Mouse (Mus musculus) brown adipose tissue, adult 24 weeks (tissue): ENCODE data around the gene Stk38. TPM values are rescaled to one million over a fixed set of nuclear protein-coding genes. Genes with fewer than 3 reads are reported as not detected.
"Not testable (repeated sequence)": the region's sequence is repeated elsewhere in the genome, so short reads cannot be mapped to it uniquely, and the experiment has no call there.

ENCODE experiments used
- H3K27ac ChIP-seq: fragments of 200-500 bp; replicated peaks from 2 replicates; pipeline ENCODE4 v1.5.1; 2012; ENCODE audit warnings: low read depth, mild to moderate bottlenecking, low read length
- H3K4me1 ChIP-seq: fragments of 200-500 bp; 2 replicates; pipeline ENCODE4 v1.6.1; 2012; ENCODE audit warnings: low read length, mixed read lengths; ENCODE audit not compliant: control insufficient read depth, insufficient read depth, insufficient read length
- H3K4me3 ChIP-seq: fragments of 200-500 bp; 2 replicates; pipeline ENCODE4 v1.5.1; 2012; ENCODE audit warnings: low read depth, mild to moderate bottlenecking, low read length, moderate library complexity; ENCODE audit not compliant: insufficient read depth
- polyA plus RNA-seq: library from polyadenylated mRNA; stranded (reverse); fragments of >200 nt; gene quantifications from 2 replicates; pipeline ENCODE4 v1.2.4, GENCODE M21; 2012; ENCODE audit not compliant: missing spikeins, insufficient read depth, insufficient read length

Stk38 gene
- polyA plus RNA-seq, 1 experiment, result 49.3 TPM

DNA sequence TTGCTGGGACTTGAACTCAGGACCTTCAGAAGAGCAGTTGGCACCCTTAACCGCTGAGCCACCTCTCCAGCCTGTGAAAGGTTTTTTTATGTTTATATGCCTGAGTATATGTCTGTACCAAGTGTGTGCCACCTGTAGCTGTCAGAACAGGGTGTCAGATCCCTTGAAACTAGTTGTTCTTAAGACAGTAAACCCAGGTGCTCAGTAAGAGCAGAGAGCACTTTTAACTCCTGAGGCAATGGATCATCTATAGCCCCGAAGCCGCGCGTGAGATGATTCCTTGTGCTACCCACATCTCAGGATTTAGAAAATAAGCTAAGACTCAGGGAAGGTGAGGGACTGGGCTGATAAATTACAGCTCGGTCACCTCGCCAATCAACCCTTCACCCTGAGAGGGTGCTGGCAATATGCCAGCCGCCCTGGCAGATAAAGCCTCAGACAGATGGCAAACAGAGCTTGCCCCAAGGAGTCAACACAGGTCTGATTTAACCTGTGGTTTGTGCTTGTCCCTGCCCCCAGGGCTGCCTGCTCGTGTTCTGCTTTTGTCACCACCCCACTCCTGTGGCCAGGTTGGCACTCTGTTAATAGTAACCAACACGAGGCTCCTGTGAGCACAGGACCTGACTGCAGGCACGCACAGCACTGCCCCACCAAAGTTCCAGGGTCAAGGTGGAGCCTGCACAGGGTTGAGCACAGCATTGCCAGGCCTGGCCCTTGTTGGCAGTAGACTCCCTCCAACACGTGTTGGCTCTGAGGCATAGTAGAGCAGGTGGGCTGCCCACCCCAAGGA lies 38.1 kb upstream of the Stk38 start:
- no peak overlapping the region for H3K4me3 ChIP-seq
- peaks cover 8% of the 10 kb centered on the region for H3K4me1 ChIP-seq
- peak overlapping the region; percentile 40 for H3K27ac ChIP-seq

DNA sequence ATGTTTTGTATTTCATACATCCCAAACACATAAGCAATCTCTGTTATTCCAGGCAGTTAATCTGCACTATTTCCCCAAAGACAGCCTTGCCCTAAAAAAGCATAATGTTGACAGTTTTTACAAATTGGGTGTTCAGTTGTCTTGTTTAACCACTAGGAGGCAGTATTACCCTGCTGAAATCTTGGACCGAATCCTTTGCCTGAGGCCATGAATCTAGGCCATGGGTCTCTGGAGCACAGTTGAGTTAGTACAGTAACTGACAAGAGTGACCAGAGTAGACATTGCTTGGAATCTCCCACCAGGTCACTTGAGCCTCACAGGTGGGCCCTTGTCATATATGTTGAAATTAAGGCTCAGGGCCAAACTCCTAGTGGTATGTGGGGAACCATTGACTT lies 37.1 kb upstream of the Stk38 start:
- peak overlapping the region; percentile 77 for H3K27ac ChIP-seq
- H3K4me1 ChIP-seq, result peaks cover 8% of the 10 kb centered on the region
- H3K4me3 ChIP-seq, result no peak overlapping the region

DNA sequence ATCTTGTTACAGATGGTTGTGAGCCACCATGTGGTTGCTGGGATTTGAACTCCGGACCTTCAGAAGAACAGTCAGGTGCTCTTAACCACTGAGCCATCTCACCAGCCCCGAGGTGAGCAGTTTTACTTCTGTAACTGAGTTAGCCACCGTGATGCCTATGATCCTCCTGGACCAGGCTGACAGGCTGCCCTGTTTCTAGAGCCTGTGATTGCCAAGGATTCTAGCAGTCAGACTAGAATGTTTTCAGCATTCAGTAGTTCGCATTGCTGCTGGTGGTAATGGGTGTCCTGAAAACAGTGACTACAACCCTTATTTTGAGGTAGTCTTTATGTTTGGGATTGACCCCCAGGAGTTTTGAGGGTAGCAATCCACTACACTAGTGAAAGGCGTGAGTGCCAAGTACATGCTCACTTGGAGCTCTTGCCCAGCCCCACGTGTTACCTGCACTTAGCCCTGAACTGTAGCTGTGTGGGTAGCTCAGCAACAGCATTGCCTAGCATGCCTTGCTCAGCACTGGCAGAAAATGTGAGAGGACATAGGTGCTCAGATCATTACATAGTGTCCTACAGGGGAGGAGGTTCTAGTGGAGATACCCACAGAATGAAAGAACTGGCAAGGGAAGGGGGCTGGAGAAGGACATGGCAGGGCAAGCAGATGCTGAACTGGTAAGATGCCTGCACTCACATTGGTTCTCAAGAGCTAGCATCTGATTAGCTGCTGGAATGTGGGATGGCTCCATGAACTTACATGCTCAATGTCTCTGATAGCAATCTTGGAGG lies 36.5 kb upstream of the Stk38 start:
- no peak overlapping the region for H3K27ac ChIP-seq
- H3K4me1 ChIP-seq, result peaks cover 11% of the 10 kb centered on the region
- H3K4me3 ChIP-seq, result no peak overlapping the region

DNA sequence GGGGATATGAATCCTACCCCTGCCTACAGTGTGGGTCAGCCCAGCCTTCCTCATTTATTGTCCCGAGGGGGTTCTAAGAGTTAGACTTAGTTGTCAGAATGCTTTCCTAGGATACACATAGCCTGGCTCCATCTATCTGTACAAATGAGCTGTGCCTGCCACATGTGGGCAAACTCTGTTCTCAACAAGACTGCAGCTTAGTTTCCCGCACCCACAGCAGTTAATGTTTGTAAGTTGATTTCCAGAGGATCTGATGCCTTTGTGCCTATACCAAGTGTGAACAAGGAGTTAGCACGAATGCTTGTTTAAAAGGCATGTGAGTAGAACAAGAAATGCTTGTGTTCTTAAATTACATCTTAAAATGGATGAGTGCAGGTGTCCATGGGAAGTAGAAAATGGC lies 35.8 kb upstream of the Stk38 start:
- peaks cover 11% of the 10 kb centered on the region for H3K4me1 ChIP-seq
- no peak overlapping the region for H3K27ac ChIP-seq

DNA sequence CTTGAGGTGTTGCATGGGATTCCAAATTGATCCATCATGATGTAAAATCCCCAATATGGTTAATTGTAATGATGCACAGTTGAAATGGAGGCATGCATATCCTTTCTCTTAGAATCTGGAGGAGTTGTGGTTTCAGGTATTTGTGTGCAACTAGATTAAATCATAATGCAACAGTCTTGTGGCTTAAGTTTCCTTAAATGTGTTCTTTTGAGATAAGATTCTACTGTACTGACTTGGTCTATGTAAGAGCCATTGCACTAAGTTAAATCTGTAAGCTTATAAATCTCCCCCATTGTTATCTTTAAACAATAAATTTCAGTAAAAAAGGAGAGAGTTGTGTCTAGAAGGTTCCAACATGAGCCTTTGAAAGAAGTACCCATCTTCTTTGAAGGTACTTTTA lies 34.8 kb upstream of the Stk38 start:
- no peak overlapping the region for H3K4me3 ChIP-seq
- peaks cover 11% of the 10 kb centered on the region for H3K4me1 ChIP-seq
- no peak overlapping the region for H3K27ac ChIP-seq

More for the DNA sequence above, 35.8 kb upstream of the Stk38 start:
- H3K4me3 ChIP-seq, result no peak overlapping the region

DNA sequence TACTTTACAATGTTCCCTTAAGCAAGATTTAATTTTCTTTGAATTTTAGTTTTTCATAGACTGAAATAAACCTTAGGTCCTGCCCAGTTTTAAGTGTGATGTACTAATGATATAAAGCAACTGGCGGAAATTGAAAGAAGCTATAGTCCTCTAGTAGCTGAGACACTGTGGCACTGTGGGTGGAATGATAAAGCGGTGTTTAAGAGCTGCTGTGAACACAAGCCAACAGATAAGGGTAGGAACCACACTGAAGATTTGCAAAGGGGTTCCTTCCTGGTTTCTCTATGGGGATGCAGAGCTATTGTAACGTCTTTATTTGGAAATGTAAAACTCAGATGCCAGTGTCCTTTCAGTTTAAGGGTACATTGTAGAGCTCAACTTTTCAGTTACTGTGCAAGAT lies 33.8 kb upstream of the Stk38 start:
- not testable (repeated sequence) for H3K27ac ChIP-seq, H3K4me3 ChIP-seq
- peaks cover 11% of the 10 kb centered on the region for H3K4me1 ChIP-seq

DNA sequence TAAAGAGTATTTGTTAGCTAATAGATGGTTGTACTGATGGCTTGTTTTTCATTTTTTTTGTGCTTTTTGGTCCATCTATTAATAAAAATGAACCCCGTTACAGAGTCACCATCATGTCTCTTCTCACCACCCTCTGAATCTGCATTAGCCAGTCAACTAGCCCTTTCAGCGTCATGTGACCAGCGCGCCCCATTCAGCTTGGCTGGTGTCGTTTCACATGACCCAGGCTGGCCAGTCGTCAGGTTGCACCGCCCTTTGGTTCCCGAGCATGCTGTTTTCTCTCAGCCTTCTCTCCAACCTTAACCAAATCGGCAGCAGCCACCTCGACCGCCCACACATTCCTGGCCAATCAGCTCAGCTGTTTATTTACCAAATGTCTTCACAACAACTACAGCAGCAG lies 31.6 kb upstream of the Stk38 start:
- Histone ChIP-seq H3K27ac (no peak overlapping the region), H3K4me3 (no peak overlapping the region)

DNA sequence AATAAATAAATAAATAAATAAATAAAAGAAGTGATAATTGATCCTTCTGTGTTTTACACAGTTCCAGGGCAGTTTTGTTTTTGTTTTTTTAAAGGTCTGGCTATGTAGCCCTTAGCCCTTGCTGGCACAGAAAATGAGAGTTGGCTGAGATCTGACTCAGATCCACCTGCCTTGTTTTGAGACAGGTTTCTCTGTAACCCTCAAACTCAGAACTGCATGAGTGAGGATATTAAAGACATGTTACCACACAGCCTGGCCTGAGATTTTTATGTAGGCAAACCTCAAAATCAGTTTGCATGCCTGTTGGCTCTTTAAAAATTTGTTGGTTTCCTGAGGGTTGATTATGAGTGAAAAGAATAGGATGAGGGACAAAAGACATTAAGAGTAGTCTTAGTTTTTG lies 27.7 kb upstream of the Stk38 start:
- H3K4me3 ChIP-seq, result no peak overlapping the region
- H3K4me1 ChIP-seq, result peaks cover 5% of the 10 kb centered on the region
- H3K27ac ChIP-seq, result no peak overlapping the region

More for the DNA sequence above, 31.6 kb upstream of the Stk38 start:
- peaks cover 5% of the 10 kb centered on the region for H3K4me1 ChIP-seq

DNA sequence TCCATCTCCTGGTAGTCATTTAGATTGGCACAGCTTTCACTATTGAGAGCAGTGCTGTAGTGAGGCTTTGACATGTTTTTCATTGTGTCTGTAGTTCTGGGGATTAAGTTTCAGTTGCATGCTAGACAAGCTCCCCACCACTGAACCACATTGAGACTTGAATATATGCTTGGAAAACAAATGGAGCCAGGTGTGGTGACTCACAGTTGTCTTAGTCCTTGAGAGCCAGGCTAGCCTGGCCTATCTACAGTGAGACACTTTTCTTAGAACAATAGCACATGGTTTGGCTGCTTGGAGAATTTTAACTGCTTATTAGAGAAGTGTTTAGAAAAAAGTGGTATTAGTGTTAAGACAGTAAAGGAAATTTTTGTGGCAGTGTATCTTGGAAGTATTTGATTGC lies 26.5 kb upstream of the Stk38 start:
- 0 out of 2 replicates have a peak overlapping the region, but pooled peaks have one; percentile 42 for H3K27ac ChIP-seq

DNA sequence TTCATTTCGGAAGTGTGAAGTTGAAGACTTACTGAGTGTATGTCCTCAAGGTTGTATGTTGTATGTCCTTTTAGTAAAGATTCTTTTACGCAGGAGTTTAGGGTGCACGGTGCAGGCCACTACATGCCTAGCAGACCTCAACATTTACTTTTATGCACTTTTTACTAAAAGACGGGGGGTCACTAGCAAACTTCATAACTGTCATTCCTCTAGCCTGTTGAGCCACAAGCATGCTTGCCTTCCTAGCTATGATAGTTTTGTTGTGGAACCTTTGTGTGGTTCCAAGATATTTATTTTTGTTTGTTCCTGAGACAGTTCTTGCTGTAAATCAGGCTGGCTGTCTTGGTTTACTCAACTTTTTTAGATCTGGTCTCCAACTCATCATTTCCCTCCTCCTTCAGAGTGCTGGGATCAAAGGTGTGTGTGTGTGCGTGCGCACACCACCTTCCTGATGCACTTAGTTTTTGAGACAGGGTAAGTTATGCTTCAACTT lies 25.8 kb upstream of the Stk38 start:
- H3K27ac ChIP-seq, result peak overlapping the region; percentile 27; the same call in 1 of the 2 replicates
- peak overlapping the region; percentile 95 for H3K4me3 ChIP-seq
- peaks cover 2% of the 10 kb centered on the region; the same call in 1 of the 2 replicates for H3K4me1 ChIP-seq

More for the DNA sequence above, 26.5 kb upstream of the Stk38 start:
- Histone ChIP-seq H3K4me3 (peak overlapping the region; percentile 95), H3K4me1 (peaks cover 2% of the 10 kb centered on the region; the same call in 1 of the 2 replicates)

DNA sequence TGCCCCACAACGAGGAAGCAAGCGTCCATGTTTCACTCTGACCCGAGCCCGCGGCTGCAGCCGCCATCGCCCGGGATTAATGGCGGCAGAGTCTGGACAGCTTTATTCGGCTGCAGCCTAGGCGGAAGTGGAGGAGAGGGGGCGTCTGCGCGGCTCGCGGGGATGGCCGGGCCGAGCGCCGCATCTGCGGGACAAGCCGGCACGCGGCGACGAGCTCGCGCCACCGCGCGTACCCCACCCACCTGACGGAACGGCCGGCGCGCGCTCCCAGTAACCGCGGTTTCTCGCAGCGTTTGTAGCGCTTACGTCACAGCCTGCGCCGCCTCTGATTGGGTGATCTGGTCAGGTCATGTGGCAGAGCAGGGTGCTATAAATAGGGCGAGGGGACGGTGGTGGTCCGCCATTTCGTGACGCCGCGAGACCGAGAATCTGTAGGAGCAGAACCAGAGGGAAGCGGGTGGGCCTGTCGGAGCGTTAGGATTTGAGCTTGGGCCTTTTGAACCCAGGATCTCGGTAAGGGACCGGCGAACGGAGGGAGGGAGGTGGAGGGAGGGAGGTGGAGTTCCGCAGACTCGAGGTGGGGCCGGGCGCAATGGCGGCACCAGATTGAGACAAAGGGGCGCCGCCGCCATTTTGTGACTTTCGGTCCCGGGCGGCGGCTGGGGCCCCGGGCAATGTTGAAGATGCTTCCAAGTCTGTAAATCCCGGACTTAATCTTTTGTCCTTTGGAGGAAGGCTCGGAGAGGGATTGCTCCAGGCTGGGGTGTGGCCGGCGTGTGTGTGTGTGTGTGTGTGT lies 24.7 kb upstream of the Stk38 start, which contains the start of gene Srsf3:
Gene Srsf3 (plus strand): TSS at position 355 of the 796 bp plus-strand sequence.
- Histone ChIP-seq H3K4me3 (peak within 1 kb of the TSS; percentile 95), H3K27ac (peak within 1 kb of the TSS; percentile 96), H3K4me1 (peaks cover 2% of the 10 kb centered on the region; the same call in 1 of the 2 replicates)

DNA sequence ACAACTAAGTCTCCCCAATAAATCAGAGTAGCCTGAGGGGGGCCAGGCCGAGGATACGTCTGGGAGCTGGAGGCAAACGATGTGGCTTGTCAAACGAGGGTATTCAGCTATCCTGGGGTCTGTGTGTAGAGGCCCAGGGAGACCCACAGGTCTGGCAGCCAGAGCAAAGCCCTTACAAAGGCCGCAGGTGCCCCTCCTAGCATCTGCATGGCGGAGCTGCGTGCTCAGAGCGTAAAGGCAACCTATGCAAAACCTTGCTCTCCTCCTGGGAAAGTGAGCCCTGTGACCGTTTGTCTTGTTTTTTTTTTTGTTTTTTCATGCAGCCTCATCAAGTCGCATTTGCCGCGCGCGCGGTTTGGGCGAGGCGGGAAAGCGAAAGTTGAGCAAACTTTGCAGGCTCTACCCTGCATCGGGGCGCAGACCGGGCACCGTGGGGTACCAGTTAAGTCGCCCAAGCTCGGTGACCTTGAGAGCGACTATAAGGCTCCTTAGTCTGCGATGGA lies 24.0 kb upstream of the Stk38 start:
- Histone ChIP-seq H3K4me3 (peak overlapping the region; percentile 81), H3K4me1 (peaks cover 2% of the 10 kb centered on the region; the same call in 1 of the 2 replicates), H3K27ac (peak overlapping the region; percentile 78)

DNA sequence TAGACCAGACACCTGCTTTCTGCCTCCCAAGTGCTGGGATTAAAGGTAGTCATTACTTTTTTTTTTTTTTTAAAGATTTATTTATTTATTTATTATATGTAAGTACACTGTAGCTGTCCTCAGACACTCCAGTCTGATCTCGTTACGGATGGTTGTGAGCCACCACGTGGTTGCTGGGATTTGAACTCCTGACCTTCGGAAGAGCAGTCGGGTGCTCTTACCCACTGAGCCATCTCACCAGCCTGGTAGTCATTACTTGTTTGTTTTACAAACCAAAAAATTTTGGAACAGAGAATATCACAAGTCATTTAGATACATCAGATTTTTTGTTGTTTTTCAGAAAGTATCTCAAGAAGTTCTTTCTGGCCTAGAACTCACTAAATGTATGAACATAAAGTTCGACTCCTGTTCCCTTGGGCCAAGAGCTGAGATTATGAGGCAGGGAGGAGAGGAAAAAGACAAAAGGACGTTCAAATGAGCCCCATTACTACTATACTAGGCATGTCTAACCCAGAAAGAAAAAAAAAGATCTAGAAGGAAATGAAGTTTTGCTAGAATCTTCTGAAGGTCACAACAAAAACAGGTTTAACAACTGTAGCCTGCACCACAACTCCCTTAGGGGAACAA lies 23.4 kb upstream of the Stk38 start:
- not testable (repeated sequence) for H3K4me1 ChIP-seq
- peak overlapping the region; percentile 81 for H3K4me3 ChIP-seq
- H3K27ac ChIP-seq, result peak overlapping the region; percentile 78

DNA sequence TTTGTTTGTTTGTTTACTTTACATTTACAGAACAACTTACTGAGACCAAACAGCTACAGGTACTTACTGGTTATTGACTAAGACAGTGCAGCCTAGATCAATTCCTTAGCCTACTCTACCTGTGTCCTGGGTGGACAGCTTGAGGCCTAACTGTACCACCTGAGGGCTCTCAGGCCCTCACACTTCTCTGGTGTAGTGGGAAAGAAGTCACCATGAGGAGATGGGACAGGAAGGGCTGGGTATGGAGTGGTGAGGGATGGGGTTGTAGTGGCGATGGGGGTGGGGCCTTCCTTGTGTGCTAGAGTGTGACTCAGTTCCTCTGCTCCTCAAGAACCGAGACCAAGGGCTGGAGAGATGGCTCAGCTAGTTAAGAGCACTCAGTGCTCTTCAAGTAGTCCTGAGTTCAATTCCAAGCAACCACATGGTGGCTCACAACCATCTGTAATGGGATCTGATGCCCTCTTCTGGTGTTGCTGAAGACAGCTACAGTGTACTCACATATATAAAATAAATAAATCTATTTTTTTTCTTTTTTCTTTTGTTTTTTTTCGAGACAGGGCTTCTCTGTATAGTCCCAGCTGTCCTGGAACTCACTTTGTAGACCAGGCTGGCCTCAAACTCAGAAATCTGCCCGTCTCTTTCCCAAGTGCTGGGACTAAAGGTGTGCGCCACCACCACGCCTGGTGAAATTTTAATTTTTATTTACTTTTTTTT lies 22.7 kb upstream of the Stk38 start:
- Histone ChIP-seq H3K4me1 (peaks cover under 1% of the 10 kb centered on the region; the same call in 1 of the 2 replicates), H3K27ac (no peak overlapping the region), H3K4me3 (no peak overlapping the region)
